Mouse (Mus musculus): Measurements from ENCODE around the gene Rad51b.

DNA sequence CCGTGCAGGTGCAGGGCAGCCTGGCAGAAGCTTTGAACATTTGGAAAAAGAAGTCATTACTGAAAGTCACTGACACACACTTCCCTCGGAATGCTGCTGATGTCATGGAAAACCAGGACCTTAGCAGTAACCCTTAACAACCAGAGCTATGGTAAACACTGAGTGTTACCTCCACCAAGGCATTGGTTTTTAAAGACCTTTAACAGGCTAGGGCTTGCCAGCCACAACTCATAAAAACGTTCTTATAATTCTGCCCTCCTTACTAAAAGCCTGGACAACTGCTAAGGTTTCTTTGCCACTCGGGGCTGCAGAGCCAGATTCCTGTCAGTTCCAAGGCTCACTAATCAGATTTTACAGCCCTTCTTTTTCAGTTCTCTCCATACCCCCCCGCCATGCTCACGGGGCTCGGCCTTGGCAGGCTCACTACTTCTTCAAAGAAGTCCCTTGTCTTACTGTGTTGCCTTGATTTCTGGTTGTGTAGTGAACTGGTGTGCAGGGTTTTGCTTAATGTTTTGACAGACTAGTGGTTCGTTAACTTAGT lies 210.1 kb downstream of the Rad51b start:
- TF ChIP-seq CTCF (IDR thresholded peaks at IDR 0.05; ENCODE audit: low read depth, low read length) (no peak), EP300 (IDR thresholded peaks at IDR 0.05; ENCODE audit: insufficient read depth, low read depth, low read length) (no peak)
